Mouse (Mus musculus): ENCODE results near the gene Mctp2.
A peak's percentile ranks its signal among the peaks of the same experiment; 100 is the strongest.

Gene Mctp2

GRCm38 (mm10) chr7:72306382-72306841 lies at the start of gene Mctp2:
TSS of gene Mctp2 (minus strand) at chr7:72306608.
- ATAC-seq (ENCODE audit: low TSS enrichment) = peak; percentile 96

DNA sequence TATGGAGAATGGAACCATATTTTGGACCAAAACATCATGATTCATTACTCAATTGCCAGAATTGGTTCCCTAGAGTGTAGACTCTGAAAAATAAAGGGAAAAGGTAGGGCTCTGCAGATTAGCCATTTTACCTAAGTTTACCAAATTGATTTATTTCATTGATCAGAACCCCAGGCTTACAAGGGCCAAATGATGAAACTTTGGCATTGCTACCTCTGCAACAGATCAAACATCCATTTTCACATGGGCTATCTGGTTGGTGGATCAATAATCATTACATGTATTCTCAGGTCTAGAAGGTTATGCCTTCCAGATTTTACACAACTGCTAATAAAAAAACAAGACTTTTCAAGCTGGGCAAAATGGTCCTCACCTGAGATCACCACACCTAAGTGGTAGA lies 39.5 kb upstream of the Mctp2 start:
- ATAC-seq (ENCODE audit: low TSS enrichment) = no peak

GRCm38 (mm10) chr7:72343751-72344150 lies 37.3 kb upstream of the Mctp2 start:
- no peak for ATAC-seq (ENCODE audit: low TSS enrichment)

- ATAC-seq (ENCODE audit: low TSS enrichment) = no peak
These were observed 36.4 kb upstream of the Mctp2 start for GRCm38 (mm10) chr7:72342822-72343221.

- no peak for ATAC-seq (ENCODE audit: low TSS enrichment)
These were observed 19.6 kb upstream of the Mctp2 start for GRCm38 (mm10) chr7:72325961-72326360.

- ATAC-seq (ENCODE audit: low TSS enrichment) = no peak
These were observed 14.5 kb upstream of the Mctp2 start for GRCm38 (mm10) chr7:72320906-72321305.

GRCm38 (mm10) chr7:72320441-72320840 lies 14.0 kb upstream of the Mctp2 start:
- no peak for ATAC-seq (ENCODE audit: low TSS enrichment)

GRCm38 (mm10) chr7:72314395-72315060 lies 8.1 kb upstream of the Mctp2 start:
- no peak for ATAC-seq (ENCODE audit: low TSS enrichment)

DNA sequence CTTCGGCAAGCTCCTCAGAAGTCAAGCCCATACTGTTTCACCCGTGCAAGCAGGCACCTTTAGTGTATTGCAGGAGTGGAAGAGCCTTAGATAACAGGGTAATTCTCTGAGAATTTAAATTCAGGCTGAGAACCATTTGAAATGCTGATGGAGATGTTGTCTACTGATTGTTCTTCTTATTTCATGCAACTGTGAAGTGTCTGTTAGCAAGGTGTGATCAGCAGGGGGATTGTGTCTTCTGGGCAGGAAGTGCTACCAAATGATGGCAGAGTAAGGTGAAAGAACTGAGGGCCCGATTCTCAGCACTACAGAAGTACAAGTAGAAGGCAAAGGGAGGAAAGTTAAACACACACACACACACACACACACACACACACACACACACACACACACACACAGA lies 7.5 kb upstream of the Mctp2 start:
- no peak for ATAC-seq (ENCODE audit: low TSS enrichment)

DNA sequence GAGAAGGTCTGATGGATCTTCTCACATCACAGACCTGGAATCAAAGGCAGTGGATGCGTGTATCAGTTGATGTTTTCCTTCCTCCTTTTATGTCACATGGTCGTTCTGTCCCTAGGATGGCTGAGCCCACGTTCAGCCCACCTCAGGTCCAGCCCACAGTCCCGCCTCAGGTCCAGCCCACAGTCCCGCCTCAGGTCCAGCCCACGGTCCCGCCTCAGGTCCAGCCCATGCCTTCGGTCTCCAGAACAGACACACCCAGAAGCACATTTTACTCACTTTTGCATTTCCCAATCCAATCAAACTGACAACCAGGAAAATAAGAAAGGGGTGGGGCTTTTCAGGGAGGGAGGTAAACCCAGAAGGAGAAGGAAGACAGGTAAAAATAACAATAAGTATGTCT lies 5.2 kb upstream of the Mctp2 start:
- no peak for ATAC-seq (ENCODE audit: low TSS enrichment)

- no peak for ATAC-seq (ENCODE audit: low TSS enrichment)
These were observed 1.7 kb upstream of the Mctp2 start for GRCm38 (mm10) chr7:72308078-72308477.

GRCm38 (mm10) chr7:72306847-72307246 lies 439 bp upstream of the Mctp2 start:
- ATAC-seq (ENCODE audit: low TSS enrichment) = peak; percentile 20; the same call in 1 of the 2 replicates

DNA sequence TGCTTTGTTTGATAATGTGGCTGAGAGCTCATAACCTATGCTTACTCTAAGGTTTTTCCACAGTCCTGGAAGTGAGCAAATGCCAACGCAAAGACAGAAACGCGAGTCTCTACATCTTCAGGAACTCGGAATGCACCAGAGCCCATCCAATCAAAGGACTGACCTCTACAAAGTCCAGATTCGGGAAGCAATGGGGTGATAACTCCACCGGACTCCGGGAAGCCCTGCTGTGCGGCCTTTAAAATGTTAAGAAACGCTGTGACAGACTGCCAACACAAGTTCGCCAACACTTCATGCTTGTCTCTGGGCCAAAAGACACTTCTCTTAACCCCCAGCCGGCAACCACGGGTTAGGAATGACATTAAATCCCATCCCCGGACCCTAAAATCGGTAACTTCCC lies 437 bp downstream of the Mctp2 start:
- peak; percentile 28 for ATAC-seq (ENCODE audit: low TSS enrichment)

DNA sequence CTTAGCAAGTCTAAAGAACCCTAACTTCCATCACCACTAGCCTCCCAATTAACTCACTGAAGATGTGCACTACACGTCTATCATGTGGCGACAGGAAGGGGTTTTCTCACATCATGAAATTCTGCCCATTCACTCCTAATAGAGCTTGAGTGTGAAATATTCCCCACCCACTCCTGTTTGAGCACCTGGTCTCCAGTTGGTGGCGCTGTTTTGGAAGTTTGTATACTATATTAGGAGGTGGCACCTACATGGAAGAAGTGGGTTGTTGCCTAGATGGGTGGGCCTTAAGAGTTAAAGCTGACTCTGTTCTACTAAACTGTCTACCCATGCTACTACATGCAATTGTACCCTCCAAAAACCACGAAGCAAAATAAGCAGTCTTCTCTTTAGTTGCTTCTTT lies 4.7 kb downstream of the Mctp2 start:
- no peak for ATAC-seq (ENCODE audit: low TSS enrichment)

GRCm38 (mm10) chr7:72299726-72300125 lies 6.7 kb downstream of the Mctp2 start:
- no peak for ATAC-seq (ENCODE audit: low TSS enrichment)

- ATAC-seq (ENCODE audit: low TSS enrichment) = no peak
These were observed 9.4 kb downstream of the Mctp2 start for GRCm38 (mm10) chr7:72297013-72297412.

DNA sequence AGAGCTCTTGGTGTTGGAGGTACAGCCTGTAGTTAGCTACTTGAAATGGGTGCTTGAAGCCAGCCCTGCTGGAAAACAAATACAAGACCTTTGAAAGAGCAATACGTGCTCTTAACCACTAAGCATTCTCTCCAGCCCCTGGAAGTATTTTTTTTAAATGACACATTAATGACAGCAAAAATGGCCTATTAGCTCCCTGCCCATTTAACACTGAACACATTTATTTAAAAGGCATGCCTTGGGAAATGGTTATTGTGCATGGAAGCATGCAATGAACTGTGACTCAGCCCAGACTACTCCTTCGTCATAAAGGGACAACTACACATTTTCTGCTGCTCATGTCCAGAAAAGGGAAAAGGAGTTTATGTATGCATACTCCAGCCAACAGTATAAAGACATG lies 10.2 kb downstream of the Mctp2 start:
- ATAC-seq (ENCODE audit: low TSS enrichment) = no peak

- no peak for ATAC-seq (ENCODE audit: low TSS enrichment)
These were observed 11.5 kb downstream of the Mctp2 start for GRCm38 (mm10) chr7:72294886-72295285.

- ATAC-seq (ENCODE audit: low TSS enrichment) = no peak
These were observed 12.4 kb downstream of the Mctp2 start for GRCm38 (mm10) chr7:72293784-72294538.

DNA sequence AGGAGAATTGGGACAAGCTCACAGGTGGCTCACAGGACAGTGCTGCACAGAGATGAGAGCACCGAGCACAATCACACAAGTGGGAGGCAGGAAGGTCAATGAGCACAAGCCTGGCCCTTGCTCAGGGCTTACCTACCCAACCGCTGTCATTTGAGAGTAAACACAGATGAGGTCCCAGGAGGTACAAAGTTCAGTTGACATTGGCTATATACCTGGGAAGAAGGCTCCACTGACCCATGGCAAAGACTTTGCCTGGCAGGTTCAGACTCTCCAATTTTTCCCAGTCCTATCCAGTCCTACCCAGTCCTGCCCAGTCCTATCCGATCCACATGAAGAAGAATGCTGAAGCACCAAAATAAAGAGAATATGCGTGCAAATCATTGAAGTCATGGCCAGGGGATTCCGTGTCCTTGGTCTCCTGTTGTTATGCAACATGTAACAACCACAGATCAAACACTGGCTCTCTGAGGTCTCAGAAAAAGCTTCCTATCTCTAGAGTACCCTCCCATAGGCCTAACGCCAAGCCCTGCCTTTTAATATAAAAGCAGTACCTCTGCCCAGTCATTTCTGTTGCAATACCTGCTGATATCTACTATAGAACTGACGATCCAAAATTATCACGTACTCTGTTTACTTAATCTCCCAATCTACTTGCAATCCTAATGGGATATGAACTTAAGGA lies 14.0 kb downstream of the Mctp2 start:
- no peak for ATAC-seq (ENCODE audit: low TSS enrichment)

- no peak for ATAC-seq (ENCODE audit: low TSS enrichment)
These were observed 25.7 kb downstream of the Mctp2 start for GRCm38 (mm10) chr7:72280721-72281120.

DNA sequence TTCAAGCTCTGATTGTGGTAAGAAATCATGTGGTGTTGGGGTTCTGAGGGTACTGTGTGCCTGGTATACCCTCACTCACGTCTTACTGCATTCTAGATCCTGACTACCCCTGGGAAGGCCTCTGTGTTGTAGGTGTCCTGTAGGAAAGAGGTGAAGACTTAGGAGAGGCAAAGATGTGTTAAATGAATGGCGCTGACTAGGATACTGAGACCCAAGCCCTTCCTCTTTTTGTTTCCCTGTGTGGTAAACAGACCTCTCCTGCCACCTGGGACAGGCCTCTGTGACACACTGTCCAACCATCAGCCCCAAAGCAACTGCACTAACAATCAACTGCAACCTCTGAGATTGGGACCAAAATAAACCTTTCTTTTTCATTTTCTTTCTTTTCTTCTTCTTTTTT lies 28.0 kb downstream of the Mctp2 start:
- ATAC-seq (ENCODE audit: low TSS enrichment) = no peak

DNA sequence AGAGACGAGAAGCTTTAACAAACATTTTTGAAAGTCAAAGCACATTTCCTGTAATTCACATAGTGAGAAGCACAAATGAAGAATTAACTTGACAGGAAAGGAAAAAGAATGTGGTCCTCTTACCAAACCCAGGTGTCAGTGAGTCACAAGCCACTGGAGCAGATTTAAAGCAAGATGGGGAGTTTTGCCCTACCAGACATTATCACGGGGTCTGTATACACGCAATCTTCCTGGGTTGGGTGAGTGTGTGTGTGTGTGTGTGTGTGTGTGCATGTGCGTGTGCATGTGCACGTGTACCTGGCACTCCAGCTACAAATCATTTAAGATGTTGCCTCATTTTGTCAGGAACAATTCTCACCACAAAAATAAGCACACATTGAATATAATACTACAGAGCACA lies 30.9 kb downstream of the Mctp2 start:
- no peak for ATAC-seq (ENCODE audit: low TSS enrichment)
